9 mouse cellular contexts compared by ENCODE assay signal in the genomic region with DNA sequence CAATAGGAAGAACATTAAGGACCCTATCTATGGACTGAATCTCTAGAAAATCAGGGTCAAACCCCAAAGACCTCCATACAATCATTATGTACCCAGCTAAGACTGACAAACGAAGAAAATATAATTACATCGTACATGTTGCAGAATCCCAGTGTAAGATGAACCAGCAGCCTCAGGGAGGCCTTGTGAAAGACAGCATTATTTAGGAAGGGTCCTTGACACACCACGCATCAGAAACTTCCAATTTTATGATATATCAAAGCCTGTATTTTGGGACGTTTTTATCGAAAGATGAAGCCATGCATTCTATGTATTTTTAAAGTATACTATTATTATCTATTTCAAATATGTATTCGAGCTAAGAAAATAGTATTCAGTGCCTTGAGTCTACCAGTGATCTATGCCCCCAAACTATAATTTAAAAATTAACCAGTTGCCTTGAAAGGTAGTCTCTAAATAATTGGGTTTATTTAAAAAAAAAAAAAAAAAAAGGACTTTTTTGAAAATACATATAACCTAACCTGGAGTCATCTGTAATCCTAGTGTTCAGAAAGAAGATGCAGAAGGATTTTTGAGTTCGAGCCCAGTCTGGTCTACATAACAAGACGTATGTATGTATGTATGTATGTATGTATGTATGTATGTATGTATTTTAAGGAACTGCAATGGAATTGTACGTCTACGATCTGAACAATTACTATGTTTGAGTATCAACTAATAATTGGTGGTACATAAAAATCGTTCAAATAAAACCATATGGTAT. TPM values are rescaled to one million over a fixed set of nuclear protein-coding genes. Genes with fewer than 3 reads are reported as not detected.
DNase-seq lines count a peak whose midpoint lies in the region; ATAC-seq and TF ChIP-seq lines count a peak whose summit lies in the region.
"Had no signal": no experiment of that assay in that cellular context is flagged by ENCODE, and none has a peak within 500 bp of the region (broad histone marks: within the 10 kb centered on the region; RNA-seq: fewer than 3 reads in every experiment).

No protein-coding gene starts in this region.

- no peaks in the 10 kb centered on the region for H3K9me3 ChIP-seq in heart, embryonic 10.5 days
- no peaks in the 10 kb centered on the region for H3K9me3 ChIP-seq in lung, postnatal 0 days (ENCODE audit: low read length)
- no peaks in the 10 kb centered on the region for H3K9me3 ChIP-seq in hindbrain, embryonic 12.5 days (replicated peaks)
- H3K9me3 ChIP-seq in midbrain, embryonic 15.5 days, result no peaks in the 10 kb centered on the region

- DNase-seq in heart, embryonic 10.5 days (ENCODE audit: low spot score), result no peak
- DNase-seq in heart, postnatal 25 days (ENCODE audit: low spot score), result no peak
- no peak for DNase-seq in lung, postnatal 0 days (ENCODE audit: low spot score)
- DNase-seq in lung, postnatal 36 days, result no peak
- no peak for DNase-seq in adrenal gland, postnatal 14 days
- DNase-seq in adrenal gland, postnatal 36 days, result no peak

- no peaks in the 10 kb centered on the region for H3K36me3 ChIP-seq in heart, embryonic 10.5 days
- no peaks in the 10 kb centered on the region for H3K36me3 ChIP-seq in lung, postnatal 0 days (ENCODE audit: insufficient read depth, low read length)
- no peaks in the 10 kb centered on the region for H3K36me3 ChIP-seq in hindbrain, embryonic 12.5 days
- H3K36me3 ChIP-seq in midbrain, embryonic 15.5 days (replicated peaks), result no peaks in the 10 kb centered on the region

- peaks cover 18% of the 10 kb centered on the region for H3K4me1 ChIP-seq in heart, embryonic 10.5 days
- H3K4me1 ChIP-seq in lung, postnatal 0 days (ENCODE audit: insufficient read depth, low read depth, low read length), result peaks cover under 1% of the 10 kb centered on the region; the same call in 1 of the 2 replicates
- peaks cover 7% of the 10 kb centered on the region for H3K4me1 ChIP-seq in hindbrain, embryonic 12.5 days
- H3K4me1 ChIP-seq in midbrain, embryonic 15.5 days, result peaks cover 13% of the 10 kb centered on the region

- TF ChIP-seq CTCF in lung, postnatal 0 days (IDR thresholded peaks at IDR 0.05), result no peak

- no peak overlapping the region; the same call in 1 of the 2 replicates for H3K4me2 ChIP-seq in lung, postnatal 0 days (replicated peaks; ENCODE audit: low read depth, low read length)
- H3K4me2 ChIP-seq in hindbrain, embryonic 12.5 days (replicated peaks), result 0 out of 2 replicates have a peak overlapping the region, but pooled peaks have one; percentile 14
- H3K4me2 ChIP-seq in midbrain, embryonic 15.5 days, result peak overlapping the region; percentile 70

- WGBS in heart, embryonic 10.5 days, result 50% methylated on average over 11 of the region's 11 CpGs
- 53% methylated on average over 11 of the region's 11 CpGs for WGBS in lung, postnatal 0 days
- 56% methylated on average over 11 of the region's 11 CpGs for WGBS in hindbrain, embryonic 12.5 days
- WGBS in midbrain, embryonic 15.5 days, result 54% methylated on average over 11 of the region's 11 CpGs

- no peak for ATAC-seq in lung, postnatal 0 days
- no peak for ATAC-seq in hindbrain, embryonic 12.5 days (ENCODE audit: low FRiP score)
- ATAC-seq in midbrain, embryonic 15.5 days (replicated peaks), result no peak

- no peaks in the 10 kb centered on the region for H3K27me3 ChIP-seq in heart, embryonic 10.5 days (ENCODE audit: insufficient read depth, poor library complexity, severe bottlenecking)
- H3K27me3 ChIP-seq in lung, postnatal 0 days (replicated peaks; ENCODE audit: insufficient read depth, low read length), result no peaks in the 10 kb centered on the region
- no peaks in the 10 kb centered on the region for H3K27me3 ChIP-seq in hindbrain, embryonic 12.5 days
- no peaks in the 10 kb centered on the region for H3K27me3 ChIP-seq in midbrain, embryonic 15.5 days (replicated peaks)

- intact Hi-C loops in heart, postnatal 25 days (cut with DNase I), result loop anchor here (10.0 kb wide), 1 partner anchor 353 kb away; the partner anchor contains the start of gene Zfp40

- no peak for TF ChIP-seq EP300 in lung, postnatal 0 days (IDR thresholded peaks at IDR 0.05)

- no peak overlapping the region for H3K9ac ChIP-seq in lung, postnatal 0 days (replicated peaks; ENCODE audit: low read depth)
- no peak overlapping the region for H3K9ac ChIP-seq in hindbrain, embryonic 12.5 days
- H3K9ac ChIP-seq in midbrain, embryonic 15.5 days, result no peak overlapping the region

- H3K27ac ChIP-seq in heart, embryonic 10.5 days, result no peak overlapping the region
- no peak overlapping the region for H3K27ac ChIP-seq in lung, postnatal 0 days (ENCODE audit: low read length)
- H3K27ac ChIP-seq in hindbrain, embryonic 12.5 days, result no peak overlapping the region
- H3K27ac ChIP-seq in midbrain, embryonic 15.5 days, result no peak overlapping the region

- H3K4me3 ChIP-seq in heart, embryonic 10.5 days, result peak overlapping the region; percentile 84; the same call in 1 of the 2 replicates
- H3K4me3 ChIP-seq in lung, postnatal 0 days (ENCODE audit: low read depth, low read length), result 0 out of 2 replicates have a peak overlapping the region, but pooled peaks have one; percentile 83
- no peak overlapping the region for H3K4me3 ChIP-seq in hindbrain, embryonic 12.5 days
- H3K4me3 ChIP-seq in midbrain, embryonic 15.5 days, result peak overlapping the region; percentile 62

RNA-seq across cellular contexts. Expression of gene Zfp213, which starts 16.2 kb away (rescaled TPM):
- 19.5 and 23.0 TPM in 2 replicates for polyA plus RNA-seq in heart, embryonic 10.5 days (2016; fragmentation: Nextera tagmentation; extraction: Ambion mirVana)
- 1 to 10 TPM; 4.7 to 6.2 TPM for total RNA-seq in heart, postnatal 25 days (2021)
- polyA plus RNA-seq in lung, postnatal 0 days (2015; fragmentation: Nextera tagmentation; extraction: Ambion mirVana), result 10.5 and 11.5 TPM in 2 replicates
- polyA plus RNA-seq in hindbrain, embryonic 12.5 days (2016; fragmentation: Nextera tagmentation; extraction: Ambion mirVana), result 20.8 and 21.3 TPM in 2 replicates
- polyA plus RNA-seq in midbrain, embryonic 15.5 days (2015; fragmentation: Nextera tagmentation; extraction: Ambion mirVana), result 19.4 and 19.7 TPM in 2 replicates
- total RNA-seq in adrenal gland, postnatal 14 days (2021), result 9.2 and 9.9 TPM in 2 replicates
- total RNA-seq in adrenal gland, postnatal 36 days (2021), result 10 to 100 TPM; 10.3 to 12.1 TPM

RNA-seq across cellular contexts. Expression of gene Zfp13, which starts 51.4 kb away (rescaled TPM):
- polyA plus RNA-seq in heart, embryonic 10.5 days (2016; fragmentation: Nextera tagmentation; extraction: Ambion mirVana), result 12.0 and 15.4 TPM in 2 replicates
- 1 to 10 TPM; 3.4 to 4.8 TPM for total RNA-seq in heart, postnatal 25 days (2021)
- 5.0 and 5.5 TPM in 2 replicates for polyA plus RNA-seq in lung, postnatal 0 days (2015; fragmentation: Nextera tagmentation; extraction: Ambion mirVana)
- 24.9 and 26.1 TPM in 2 replicates for polyA plus RNA-seq in hindbrain, embryonic 12.5 days (2016; fragmentation: Nextera tagmentation; extraction: Ambion mirVana)
- 30.4 and 31.9 TPM in 2 replicates for polyA plus RNA-seq in midbrain, embryonic 15.5 days (2015; fragmentation: Nextera tagmentation; extraction: Ambion mirVana)
- 8.5 and 14.6 TPM in 2 replicates for total RNA-seq in adrenal gland, postnatal 14 days (2021)
- 10 to 100 TPM in 1 of 2 experiments, 1 to 10 TPM in 1; 7.0 to 11.4 TPM for total RNA-seq in adrenal gland, postnatal 36 days (2021)
- total RNA-seq: hematopoietic stem cell, adult 5-6 weeks had no signal

RNA-seq across cellular contexts. Expression of gene Zscan10, which starts 52.8 kb away (rescaled TPM):
- 0.10 and 0.21 TPM in 2 replicates for polyA plus RNA-seq in heart, embryonic 10.5 days (2016; fragmentation: Nextera tagmentation; extraction: Ambion mirVana)
- total RNA-seq in heart, postnatal 25 days (2021), result not detected
- polyA plus RNA-seq in lung, postnatal 0 days (2015; fragmentation: Nextera tagmentation; extraction: Ambion mirVana), result not detected in 2 replicates
- polyA plus RNA-seq in hindbrain, embryonic 12.5 days (2016; fragmentation: Nextera tagmentation; extraction: Ambion mirVana), result 0.46 and 0.93 TPM in 2 replicates
- not detected in 2 replicates for polyA plus RNA-seq in midbrain, embryonic 15.5 days (2015; fragmentation: Nextera tagmentation; extraction: Ambion mirVana)
- total RNA-seq in adrenal gland, postnatal 14 days (2021), result not detected in 2 replicates
- not detected for total RNA-seq in adrenal gland, postnatal 36 days (2021)
- total RNA-seq: hematopoietic stem cell, adult 5-6 weeks had no signal
